Mouse (Mus musculus) thymus, adult 2 months (tissue): ENCODE measurements around the gene Dip2a.

ENCODE experiments used
- CTCF ChIP-seq: fragments of 200-500 bp; IDR thresholded peaks from 2 replicates; pipeline ENCODE4 v1.5.1; 2012; ENCODE audit warnings: mild to moderate bottlenecking, control low read depth, low read length, moderate library complexity, borderline replicate concordance; ENCODE audit not compliant: control insufficient read depth, poor library complexity, insufficient read depth; ENCODE audit errors: extremely low read depth
- POLR2A ChIP-seq: fragments of 200-500 bp; IDR thresholded peaks from 2 replicates; pipeline ENCODE4 v1.6.1; 2012; ENCODE audit warnings: mild to moderate bottlenecking, low read length, control low read depth, moderate library complexity; ENCODE audit not compliant: control insufficient read depth, poor library complexity, insufficient read depth; ENCODE audit errors: extremely low read depth

- TF ChIP-seq CTCF (no peak), POLR2A (no peak)
Observed at GRCm38 (mm10) chr10:76262431-76262830, 82.7 kb downstream of the Dip2a start.
